Mouse (Mus musculus) T-cell, adult 2 months (primary cell): ENCODE measurements around the gene 1110017D15Rik.

Experiments used
- DNase-seq: peaks from one replicate; pipeline ENCODE4 v3.0.0; 2022; ENCODE audit warnings: low spot score

Gene 1110017D15Rik

GRCm38 (mm10) chr4:41517233-41517632 is at the start of gene 1110017D15Rik:
Gene 1110017D15Rik (minus strand): TSS chr4:41517333.
- no peak for DNase-seq

- no peak for DNase-seq
Observed at GRCm38 (mm10) chr4:41566123-41566522, 49.0 kb upstream of the 1110017D15Rik start.

- DNase-seq = no peak
Observed at GRCm38 (mm10) chr4:41563297-41563696, 46.2 kb upstream of the 1110017D15Rik start.

GRCm38 (mm10) chr4:41557092-41557491 is 40.0 kb upstream of the 1110017D15Rik start:
- DNase-seq = no peak

- no peak for DNase-seq
Observed at GRCm38 (mm10) chr4:41556311-41556953, 39.3 kb upstream of the 1110017D15Rik start.

- no peak for DNase-seq
Observed at GRCm38 (mm10) chr4:41554994-41555663, 38.0 kb upstream of the 1110017D15Rik start.

- DNase-seq = no peak
Observed at GRCm38 (mm10) chr4:41553116-41553515, 36.0 kb upstream of the 1110017D15Rik start.

- DNase-seq = peak; percentile 68
Observed at GRCm38 (mm10) chr4:41552529-41552928, 35.4 kb upstream of the 1110017D15Rik start.

- DNase-seq = no peak
Observed at GRCm38 (mm10) chr4:41547086-41547485, 30.0 kb upstream of the 1110017D15Rik start.

- no peak for DNase-seq
Observed at GRCm38 (mm10) chr4:41545985-41546384, 28.9 kb upstream of the 1110017D15Rik start.

GRCm38 (mm10) chr4:41542136-41542535 is 25.0 kb upstream of the 1110017D15Rik start:
- DNase-seq = no peak

GRCm38 (mm10) chr4:41534866-41535265 is 17.7 kb upstream of the 1110017D15Rik start:
- no peak for DNase-seq

- no peak for DNase-seq
Observed at GRCm38 (mm10) chr4:41532420-41532819, 15.3 kb upstream of the 1110017D15Rik start.

GRCm38 (mm10) chr4:41527996-41528395 is 10.9 kb upstream of the 1110017D15Rik start:
- DNase-seq = no peak

- DNase-seq = no peak
Observed at GRCm38 (mm10) chr4:41527076-41527475, 9.9 kb upstream of the 1110017D15Rik start.

GRCm38 (mm10) chr4:41526553-41526952 is 9.4 kb upstream of the 1110017D15Rik start:
- no peak for DNase-seq

GRCm38 (mm10) chr4:41524829-41525228 is 7.7 kb upstream of the 1110017D15Rik start:
- DNase-seq = no peak

- no peak for DNase-seq
Observed at GRCm38 (mm10) chr4:41523839-41524238, 6.7 kb upstream of the 1110017D15Rik start.

GRCm38 (mm10) chr4:41522788-41523187 is 5.7 kb upstream of the 1110017D15Rik start:
- DNase-seq = peak; percentile 22

GRCm38 (mm10) chr4:41522136-41522535 is 5.0 kb upstream of the 1110017D15Rik start:
- no peak for DNase-seq

- no peak for DNase-seq
Observed at GRCm38 (mm10) chr4:41520641-41521040, 3.5 kb upstream of the 1110017D15Rik start.

GRCm38 (mm10) chr4:41519195-41519594 is 2.1 kb upstream of the 1110017D15Rik start:
- DNase-seq = no peak

GRCm38 (mm10) chr4:41518349-41518748 is 1.2 kb upstream of the 1110017D15Rik start:
- DNase-seq = no peak

- no peak for DNase-seq
Observed at GRCm38 (mm10) chr4:41513714-41514113, 3.4 kb downstream of the 1110017D15Rik start.
